Mouse (Mus musculus) neural tube, embryonic 11.5 days (tissue): Measurements from ENCODE around the gene Ankrd13c. TPM values are rescaled to one million over a fixed set of nuclear protein-coding genes. Genes with fewer than 3 reads are reported as not detected.

Experiments
- ATAC-seq: fragments of 200-750 bp; cut with Nextera tagmentation; 2 replicates; pipeline ENCODE4 v1.8.0; 2017; ENCODE audit warnings: moderate number of reproducible peaks, mild to moderate bottlenecking, moderate TSS enrichment, moderate library complexity; ENCODE audit not compliant: insufficient read depth, low FRiP score, low TSS enrichment
- DNase-seq: peaks from one replicate; pipeline ENCODE4 v3.0.0-alpha.2; 2015; ENCODE audit warnings: low spot score
- H3K27ac ChIP-seq: fragments of 300-500 bp; sonication (generic); 2 replicates; pipeline ENCODE4 v1.5.1; 2014; ENCODE audit warnings: low read depth, mild to moderate bottlenecking, low read length
- H3K27me3 ChIP-seq: fragments of 300-500 bp; sonication (generic); 2 replicates; pipeline ENCODE4 v1.6.1; 2014; ENCODE audit warnings: mild to moderate bottlenecking, low read length, mixed read lengths; ENCODE audit not compliant: control insufficient read depth, insufficient read depth
- H3K36me3 ChIP-seq: fragments of 300-500 bp; sonication (generic); 2 replicates; pipeline ENCODE4 v1.6.1; 2014; ENCODE audit warnings: mild to moderate bottlenecking, low read length, moderate library complexity, mixed read lengths; ENCODE audit not compliant: control insufficient read depth, insufficient read depth
- H3K4me1 ChIP-seq: fragments of 300-500 bp; sonication (generic); 2 replicates; pipeline ENCODE4 v1.6.1; 2014; ENCODE audit warnings: low read length, mixed read lengths; ENCODE audit not compliant: control insufficient read depth, insufficient read depth
- H3K4me2 ChIP-seq: fragments of 300-500 bp; sonication (generic); 2 replicates; pipeline ENCODE4 v1.6.1; 2014; ENCODE audit warnings: low read depth, mild to moderate bottlenecking, moderate library complexity
- H3K4me3 ChIP-seq: fragments of 300-500 bp; sonication (generic); 2 replicates; pipeline ENCODE4 v1.5.1; 2014; ENCODE audit warnings: low read depth, low read length
- H3K9ac ChIP-seq: fragments of 300-500 bp; sonication (generic); 2 replicates; pipeline ENCODE4 v1.6.1; 2014; ENCODE audit warnings: mild to moderate bottlenecking, low read length
- H3K9me3 ChIP-seq: fragments of 300-500 bp; sonication (generic); 2 replicates; pipeline ENCODE4 v1.6.1; 2016; ENCODE audit warnings: low read length; ENCODE audit not compliant: control insufficient read depth
- WGBS: fragments of 180-500 bp; shearing (Covaris S2); extraction: QIAGEN DNeasy Blood & Tissue Kit; methylation state at CpG from one replicate; pipeline ENCODE4 v1.1.7; 2014; 5-methylcytosine and 5-hydroxymethylcytosine counted together
- polyA plus RNA-seq: library from polyadenylated mRNA; unstranded; fragments of >200 nt; fragmentation: Nextera tagmentation; extraction: Ambion mirVana; gene quantifications from 2 replicates; pipeline ENCODE4 v1.2.1, GENCODE M21; 2014

The Ankrd13c gene
- polyA plus RNA-seq, 1 experiment from 2014 or later, result 19.8 TPM

- Histone ChIP-seq H3K9me3 (no peaks in the 10 kb centered on the region), H3K4me1 (no peaks in the 10 kb centered on the region), H3K27ac (no peak overlapping the region), H3K4me2 (no peak overlapping the region), H3K4me3 (no peak overlapping the region), H3K9ac (no peak overlapping the region), H3K36me3 (no peaks in the 10 kb centered on the region), H3K27me3 (no peaks in the 10 kb centered on the region)
- DNase-seq (no peak), ATAC-seq (no peak)
- 97% methylated on average over 2 of the region's 2 CpGs for WGBS
Measured at GRCm38 (mm10) chr3:157973236-157973635, 26.2 kb downstream of the Ankrd13c start.

DNA sequence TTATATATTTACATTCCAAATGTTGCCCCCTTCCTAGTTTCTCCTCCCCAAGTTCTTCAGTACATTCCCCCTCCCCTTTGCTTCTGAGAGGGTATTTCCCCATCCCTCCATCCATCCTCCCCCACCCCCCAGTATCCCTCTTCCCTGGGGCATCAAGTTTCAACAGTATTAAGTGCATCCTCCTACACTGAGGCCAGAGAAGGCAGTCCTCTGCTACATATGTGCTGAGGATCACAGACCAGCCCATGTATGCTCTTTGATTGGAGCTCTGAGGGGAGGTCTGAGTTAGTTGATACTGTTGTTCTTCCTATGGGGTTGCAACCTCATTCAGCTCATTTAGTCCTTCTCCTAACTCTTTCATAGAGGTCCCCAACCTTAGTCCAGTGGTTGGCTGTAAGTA, 32.6 kb downstream of the Ankrd13c start:
- DNase-seq (no peak), ATAC-seq (no peak)
- Histone ChIP-seq H3K4me2 (no peak overlapping the region), H3K36me3 (no peaks in the 10 kb centered on the region), H3K4me1 (no peaks in the 10 kb centered on the region), H3K27ac (no peak overlapping the region), H3K9me3 (no peaks in the 10 kb centered on the region), H3K9ac (no peak overlapping the region), H3K4me3 (no peak overlapping the region), H3K27me3 (no peaks in the 10 kb centered on the region)

DNA sequence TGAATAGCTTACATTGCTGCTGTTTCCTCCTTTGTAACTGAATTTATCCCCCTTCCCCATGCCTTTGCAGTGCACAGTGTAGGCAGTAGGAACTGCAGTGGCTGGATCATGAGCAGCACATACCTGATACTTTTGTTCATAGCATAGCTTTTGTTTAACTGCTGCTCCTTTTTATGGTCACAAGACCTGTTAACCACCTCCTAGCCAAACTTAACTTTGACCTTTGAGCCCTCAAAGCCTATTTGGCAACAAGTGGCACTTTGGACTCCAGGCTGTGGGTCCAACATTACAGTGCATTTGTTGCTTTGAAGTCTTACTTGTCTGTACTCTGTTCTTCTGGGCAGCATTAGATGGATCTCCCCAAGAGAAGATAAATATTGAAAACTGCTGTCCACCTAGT, 46.3 kb downstream of the Ankrd13c start:
- ATAC-seq, result no peak
- peaks cover 2% of the 10 kb centered on the region; the same call in 1 of the 2 replicates for H3K36me3 ChIP-seq
- H3K27ac ChIP-seq, result no peak overlapping the region

GRCm38 (mm10) chr3:157995726-157996125, 48.7 kb downstream of the Ankrd13c start:
- Histone ChIP-seq H3K27ac (no peak overlapping the region), H3K9me3 (no peaks in the 10 kb centered on the region), H3K9ac (no peak overlapping the region), H3K36me3 (peaks cover 2% of the 10 kb centered on the region; the same call in 1 of the 2 replicates), H3K27me3 (no peaks in the 10 kb centered on the region), H3K4me3 (no peak overlapping the region), H3K4me1 (no peaks in the 10 kb centered on the region), H3K4me2 (no peak overlapping the region)
- DNase-seq (no peak), ATAC-seq (no peak)
- 98% methylated on average over 2 of the region's 2 CpGs for WGBS

More for the DNA sequence above, 46.3 kb downstream of the Ankrd13c start:
- Histone ChIP-seq H3K4me3 (no peak overlapping the region), H3K9ac (no peak overlapping the region), H3K4me2 (no peak overlapping the region), H3K4me1 (no peaks in the 10 kb centered on the region), H3K9me3 (no peaks in the 10 kb centered on the region), H3K27me3 (no peaks in the 10 kb centered on the region)
- DNase-seq, result no peak

- H3K4me3 ChIP-seq, result no peak overlapping the region
- DNase-seq, result no peak
- no peaks in the 10 kb centered on the region for H3K27me3 ChIP-seq
- WGBS, result 82% methylated on average over 1 of the region's 1 CpGs
- no peaks in the 10 kb centered on the region for H3K9me3 ChIP-seq
- no peak for ATAC-seq
- H3K9ac ChIP-seq, result no peak overlapping the region
- no peaks in the 10 kb centered on the region for H3K4me1 ChIP-seq
- H3K4me2 ChIP-seq, result no peak overlapping the region
- H3K27ac ChIP-seq, result no peak overlapping the region
- H3K36me3 ChIP-seq, result no peaks in the 10 kb centered on the region; the same call in none of the 2 replicates
Measured at GRCm38 (mm10) chr3:157998742-157999369, 51.8 kb downstream of the Ankrd13c start.

DNA sequence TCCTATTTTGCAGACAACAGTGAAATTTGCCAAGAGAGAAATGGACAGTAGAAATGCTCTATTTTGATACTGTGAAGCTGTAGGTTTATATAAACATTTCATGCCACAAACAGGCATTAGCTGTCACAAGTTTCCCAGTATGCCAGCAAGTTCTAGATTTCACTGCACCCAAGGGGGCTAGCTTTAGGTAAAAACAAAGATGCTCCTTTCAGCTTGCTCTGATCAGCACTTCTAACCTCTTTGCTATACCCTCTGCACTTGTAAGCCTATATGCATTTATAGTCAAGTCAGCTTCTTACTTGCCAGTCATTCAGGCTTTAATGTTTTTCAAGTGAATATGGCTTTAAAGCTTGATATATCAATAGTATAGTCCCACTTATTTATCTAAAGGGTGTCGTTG, 61.6 kb downstream of the Ankrd13c start:
- Histone ChIP-seq H3K9me3 (no peaks in the 10 kb centered on the region), H3K27ac (no peak overlapping the region), H3K4me2 (no peak overlapping the region), H3K9ac (no peak overlapping the region), H3K4me3 (no peak overlapping the region), H3K4me1 (no peaks in the 10 kb centered on the region), H3K36me3 (peaks cover 3% of the 10 kb centered on the region), H3K27me3 (no peaks in the 10 kb centered on the region)
- ATAC-seq (no peak), DNase-seq (no peak)
- 85% methylated on average over 1 of the region's 1 CpGs for WGBS

- Histone ChIP-seq H3K27me3 (no peaks in the 10 kb centered on the region), H3K9ac (no peak overlapping the region), H3K36me3 (peaks cover 5% of the 10 kb centered on the region), H3K4me3 (no peak overlapping the region), H3K4me1 (no peaks in the 10 kb centered on the region), H3K9me3 (no peaks in the 10 kb centered on the region), H3K4me2 (no peak overlapping the region), H3K27ac (no peak overlapping the region)
- ATAC-seq (peak; percentile 18; the same call in 1 of the 2 replicates), DNase-seq (peak; percentile 10)
- WGBS, result 32% methylated on average over 1 of the region's 1 CpGs
Measured at GRCm38 (mm10) chr3:158009762-158010320, 62.8 kb downstream of the Ankrd13c start.

DNA sequence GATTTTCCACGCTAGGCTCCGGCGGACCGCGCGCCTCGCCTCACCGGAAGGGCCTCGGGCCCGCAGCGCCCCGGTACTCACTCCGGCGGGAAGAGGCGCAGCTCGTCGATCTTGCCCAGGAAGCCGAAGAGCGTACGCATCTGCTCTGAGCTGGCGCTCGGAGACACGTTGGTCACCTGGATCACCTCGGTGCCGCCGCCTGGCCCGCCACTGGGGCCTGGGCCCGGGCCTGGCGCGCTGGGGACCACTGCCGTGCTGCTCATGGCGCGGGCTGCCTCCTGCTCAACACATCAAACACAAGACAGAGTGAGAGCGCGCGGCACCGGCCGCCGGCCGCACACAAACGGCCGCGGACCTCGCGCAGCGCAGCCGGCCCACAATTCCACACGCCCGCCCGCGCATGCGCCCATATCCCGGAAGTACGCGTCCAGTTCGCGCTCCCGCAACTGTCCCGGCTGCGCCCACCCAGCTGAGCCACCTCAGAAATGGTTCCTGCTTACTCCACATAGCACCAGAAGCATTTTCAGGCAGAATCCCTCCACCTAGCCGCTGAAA, 84.4 kb downstream of the Ankrd13c start:
- DNase-seq, result peak; percentile 94
- Histone ChIP-seq H3K4me1 (peaks cover 6% of the 10 kb centered on the region), H3K9me3 (no peaks in the 10 kb centered on the region), H3K9ac (peak overlapping the region; percentile 87), H3K4me3 (peak overlapping the region; percentile 68), H3K36me3 (no peaks in the 10 kb centered on the region), H3K4me2 (peak overlapping the region; percentile 50), H3K27me3 (no peaks in the 10 kb centered on the region), H3K27ac (peak overlapping the region; percentile 93)
- WGBS, result under 1% methylated on average over 60 of the region's 61 CpGs
- peak; percentile 87 for ATAC-seq

DNA sequence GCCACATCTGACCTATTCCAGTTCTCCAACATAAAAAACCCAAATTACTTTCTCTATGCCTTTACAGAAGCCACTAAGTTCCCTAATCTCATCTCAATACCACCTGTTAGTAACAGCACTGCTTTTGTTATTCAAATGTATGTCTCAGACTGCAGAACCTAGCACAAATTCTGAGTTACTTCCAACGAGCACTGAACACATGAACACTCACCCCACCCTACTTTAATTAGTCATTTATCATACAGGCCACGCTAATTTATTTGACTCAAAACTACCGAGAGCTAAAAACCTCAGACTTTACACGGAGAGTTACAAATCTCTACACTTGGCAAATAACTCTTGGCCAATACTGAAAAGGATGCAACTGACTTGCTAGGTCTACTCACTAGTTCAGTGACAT, 85.1 kb downstream of the Ankrd13c start:
- DNase-seq, result no peak
- Histone ChIP-seq H3K4me3 (peak overlapping the region; percentile 68), H3K27ac (peak overlapping the region; percentile 93; the same call in 1 of the 2 replicates), H3K27me3 (no peaks in the 10 kb centered on the region), H3K36me3 (no peaks in the 10 kb centered on the region), H3K9ac (peak overlapping the region; percentile 87), H3K4me2 (peak overlapping the region; percentile 50), H3K4me1 (peaks cover 6% of the 10 kb centered on the region), H3K9me3 (no peaks in the 10 kb centered on the region)
- ATAC-seq, result no peak
- WGBS, result 14% methylated on average over 4 of the region's 4 CpGs
